Mouse (Mus musculus): ENCODE results near the gene Kcnn3.

Gene Kcnn3

DNA sequence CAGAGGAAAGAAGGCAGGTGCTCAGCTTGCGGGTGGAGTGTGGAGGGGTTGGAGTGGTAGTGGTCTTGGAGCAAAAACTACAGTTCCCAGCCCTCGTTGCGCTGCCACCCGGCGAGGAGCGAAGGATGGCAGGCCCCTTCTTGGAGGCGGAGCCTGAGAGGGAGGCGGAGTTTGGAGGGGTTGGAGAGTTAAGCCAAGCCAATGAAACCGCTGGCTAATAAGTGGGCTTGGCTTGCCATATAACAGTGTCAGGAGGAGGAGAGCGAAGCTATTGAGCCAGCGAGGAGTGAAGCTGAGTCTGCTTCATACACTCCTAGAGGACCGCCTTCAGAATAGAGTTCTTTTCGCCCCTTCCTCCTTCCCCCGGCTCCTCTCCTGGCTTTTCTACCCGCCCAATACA lies at the start of gene Kcnn3:
Kcnn3 (plus strand) TSS at position 271 of the 400 bp plus-strand sequence.
- peak; percentile 20 for DNase-seq (ENCODE audit: low spot score)

DNA sequence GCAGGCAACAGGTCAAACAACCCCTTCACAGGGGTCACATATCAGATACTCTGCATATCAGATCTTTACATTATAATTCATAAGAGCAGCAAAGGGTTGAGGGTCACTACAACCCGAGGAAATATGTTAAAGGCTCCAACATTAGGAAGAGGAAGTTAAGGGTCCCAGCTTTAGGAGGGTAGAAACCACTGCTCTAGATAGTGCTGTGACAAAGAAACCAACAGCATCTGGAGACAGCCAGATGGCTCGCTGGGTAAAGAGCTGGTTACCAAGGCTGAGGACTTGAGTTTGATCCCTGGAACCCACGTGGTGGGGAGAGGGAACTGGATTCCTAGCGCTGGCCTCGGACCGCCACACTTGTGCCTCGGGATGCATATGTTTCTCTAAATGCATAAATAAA lies 47.7 kb upstream of the Kcnn3 start:
- no peak for DNase-seq (ENCODE audit: low spot score)

DNA sequence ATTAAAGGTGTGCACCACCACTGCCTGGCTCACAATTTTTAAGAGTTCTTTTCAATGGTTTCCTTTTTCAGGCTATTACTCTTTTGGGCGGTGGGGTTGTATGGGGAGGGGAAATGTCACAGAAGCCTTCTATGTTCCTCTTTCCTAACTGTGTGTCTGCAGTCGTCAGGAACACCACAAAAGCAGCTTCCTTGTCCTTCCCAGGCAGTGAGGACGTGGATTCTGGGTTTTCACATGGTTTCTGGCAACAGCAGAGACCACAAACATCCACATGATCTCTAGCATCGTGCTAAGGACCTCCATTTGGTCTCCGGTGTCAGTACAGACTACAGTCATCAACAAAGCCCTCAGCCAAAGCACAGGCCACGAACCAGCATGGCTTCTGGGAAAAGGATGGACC lies 46.1 kb upstream of the Kcnn3 start:
- DNase-seq (ENCODE audit: low spot score), result no peak

DNA sequence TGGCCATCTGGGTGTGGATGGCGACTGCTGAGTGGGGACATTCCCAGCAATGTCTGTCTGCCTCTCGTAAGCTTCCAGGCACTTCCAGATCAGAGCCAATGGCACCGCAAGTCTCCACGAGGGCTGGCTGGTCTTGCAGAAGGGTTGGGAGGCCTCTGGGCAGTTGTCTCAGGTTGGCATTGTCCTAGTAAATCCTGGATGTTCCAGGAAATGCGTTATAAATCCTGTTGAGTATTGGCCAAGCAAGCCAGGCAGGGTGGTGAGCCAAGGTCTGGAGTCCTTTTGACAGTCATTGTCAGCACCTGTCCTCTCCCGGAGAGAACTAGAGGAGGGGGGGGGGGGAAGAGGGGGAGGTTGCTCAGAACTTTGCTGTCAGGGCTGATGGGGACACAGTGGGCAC lies 40.9 kb upstream of the Kcnn3 start:
- DNase-seq (ENCODE audit: low spot score), result no peak

DNA sequence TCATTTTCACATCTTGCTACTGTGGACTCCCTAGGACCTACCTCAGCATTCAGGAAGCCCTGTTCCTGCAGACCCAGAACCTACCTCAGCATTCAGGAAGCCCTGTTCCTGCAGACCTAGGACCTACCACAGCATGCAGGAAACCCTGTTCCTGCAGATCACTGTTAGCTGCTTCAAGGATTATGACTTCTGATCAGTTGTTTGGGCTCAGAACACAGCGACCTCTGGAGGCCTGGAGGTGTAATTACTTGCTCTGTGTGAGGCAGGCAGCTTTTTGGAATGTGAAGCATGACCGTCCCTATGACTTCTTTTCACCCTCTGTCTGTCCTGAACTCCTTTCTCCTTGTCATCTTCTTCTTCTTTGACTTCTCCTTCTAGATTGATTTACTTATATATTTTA lies 38.5 kb upstream of the Kcnn3 start:
- peak; percentile 49 for DNase-seq (ENCODE audit: low spot score)

DNA sequence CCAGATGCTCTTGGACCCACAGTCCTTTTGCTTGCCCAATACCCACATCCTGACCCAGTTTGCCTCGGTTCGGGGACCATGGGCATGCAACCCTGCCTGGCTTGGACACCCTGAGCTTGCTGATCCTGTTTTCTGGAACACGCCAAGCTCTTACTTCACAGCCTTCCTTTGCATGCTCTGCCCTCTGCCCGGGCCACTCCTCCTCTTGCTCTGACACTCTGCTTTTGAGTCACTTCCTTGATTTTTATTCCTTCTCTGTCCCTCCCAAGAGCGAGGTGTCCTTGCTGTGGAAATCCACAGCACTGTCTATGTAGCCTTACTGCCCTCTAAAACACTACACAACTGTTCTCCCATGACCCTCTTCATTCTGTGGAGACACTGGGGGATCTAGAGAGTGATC lies 37.7 kb upstream of the Kcnn3 start:
- DNase-seq (ENCODE audit: low spot score), result no peak

DNA sequence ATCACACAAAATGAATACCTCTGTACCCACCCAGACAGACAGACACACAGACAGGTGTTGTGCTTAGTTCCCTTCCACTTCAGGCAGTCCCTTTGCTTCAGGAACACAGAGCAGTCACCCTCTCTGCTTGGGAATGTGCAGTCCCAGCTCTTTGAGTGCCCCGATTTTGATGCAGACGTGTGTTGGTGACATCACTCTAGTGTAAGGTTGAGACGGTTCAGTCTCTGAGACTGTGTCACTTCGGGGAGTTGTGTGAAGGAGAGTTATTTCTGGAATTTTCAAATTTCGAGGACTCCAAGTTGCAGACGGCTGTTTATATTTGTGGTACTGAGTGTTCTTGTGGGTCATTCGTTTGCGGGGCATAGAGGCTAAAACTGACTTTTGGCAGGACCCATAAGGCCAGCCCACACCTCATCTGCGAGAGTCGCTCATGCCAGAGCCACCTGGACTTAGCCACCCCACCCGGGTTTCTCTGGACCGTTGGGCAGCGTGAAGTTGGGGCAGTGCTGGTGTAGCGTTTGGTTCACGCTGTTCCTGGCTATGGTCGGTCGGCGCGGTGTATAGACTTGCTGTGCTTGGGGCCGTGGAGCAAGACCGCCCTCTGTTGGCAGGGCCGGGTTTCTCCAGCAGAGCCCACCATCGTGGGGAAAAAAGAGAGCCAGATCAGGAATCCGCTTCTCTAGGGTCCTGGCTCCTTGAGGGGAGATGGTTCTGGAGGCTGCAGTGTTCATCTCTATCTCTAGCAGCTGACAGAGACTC lies 35.0 kb upstream of the Kcnn3 start:
- DNase-seq (ENCODE audit: low spot score), result peak; percentile 77

DNA sequence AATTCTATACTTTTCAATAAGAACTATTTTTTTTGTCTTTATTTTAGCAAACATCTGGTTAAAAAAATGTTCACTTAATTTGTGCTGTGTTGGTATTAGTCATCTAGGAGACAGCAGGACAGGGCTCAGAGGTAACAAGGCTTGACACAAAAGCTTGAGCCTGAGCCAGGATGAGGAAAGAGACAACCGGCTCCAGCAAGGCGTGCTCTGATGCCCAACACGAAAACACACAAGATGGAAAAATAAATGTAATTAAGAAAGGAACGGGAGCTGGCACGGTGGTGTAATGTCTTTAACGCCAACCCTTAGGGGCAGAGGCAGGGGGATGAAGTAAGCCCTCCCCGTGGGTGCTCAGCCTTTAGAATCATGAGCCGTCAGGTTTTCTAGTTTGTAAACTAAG lies 33.9 kb upstream of the Kcnn3 start:
- DNase-seq (ENCODE audit: low spot score), result no peak

DNA sequence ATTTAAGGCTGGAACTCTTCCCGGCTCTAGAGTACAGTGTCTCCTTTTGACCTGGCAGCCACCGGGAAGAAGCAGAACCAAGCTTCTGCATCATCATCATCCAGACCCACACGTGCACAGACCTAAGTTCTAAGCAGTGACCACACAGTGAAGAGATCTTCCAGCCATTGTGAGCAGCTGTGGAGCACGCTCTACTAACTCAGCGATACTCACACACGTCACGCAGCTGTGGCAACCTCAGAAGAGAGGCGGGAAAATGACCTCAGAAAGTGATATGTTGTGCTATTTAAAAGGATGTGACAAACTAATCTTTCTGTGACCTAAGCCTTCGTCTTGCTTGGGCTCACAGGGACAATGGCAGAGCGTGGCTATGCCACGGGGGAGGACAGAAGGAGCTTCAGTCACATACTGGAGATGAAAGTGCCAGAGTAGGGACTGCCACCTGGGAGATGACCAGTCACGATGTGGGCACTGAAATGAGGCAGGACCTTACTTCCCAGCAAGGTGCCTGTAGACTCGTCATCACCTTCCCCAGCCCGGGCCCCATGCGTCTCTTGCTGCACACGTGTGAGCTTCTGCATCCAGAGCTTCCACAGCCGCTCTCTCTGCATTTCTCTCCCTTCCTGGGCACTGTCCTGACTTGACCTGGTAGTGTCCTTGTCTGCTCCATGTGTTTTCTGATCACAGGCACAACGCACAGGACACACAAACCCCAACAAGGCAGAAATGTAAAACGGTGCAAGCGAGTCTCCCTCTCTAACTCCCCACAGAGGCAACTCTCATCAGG lies 32.9 kb upstream of the Kcnn3 start:
- DNase-seq (ENCODE audit: low spot score), result no peak

DNA sequence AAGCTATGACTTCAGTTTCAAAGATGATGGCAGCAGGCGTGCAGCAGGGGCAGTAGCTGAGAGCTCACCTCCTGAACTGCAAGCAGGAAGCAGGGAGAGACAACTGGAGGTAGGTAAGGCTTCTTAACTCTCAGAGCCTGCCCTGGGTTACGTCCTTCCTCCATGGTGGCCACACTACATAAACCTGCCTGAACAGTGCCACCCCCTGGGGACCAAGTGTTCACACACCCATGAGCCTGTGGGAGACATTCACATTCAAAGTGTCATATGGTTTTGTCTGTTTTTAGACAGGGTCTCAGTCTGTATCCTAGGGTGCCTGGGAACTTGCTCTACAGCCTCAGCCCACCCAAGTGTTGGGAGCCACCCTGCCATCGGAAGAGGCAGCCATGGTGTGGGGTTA lies 29.2 kb upstream of the Kcnn3 start:
- no peak for DNase-seq (ENCODE audit: low spot score)

DNA sequence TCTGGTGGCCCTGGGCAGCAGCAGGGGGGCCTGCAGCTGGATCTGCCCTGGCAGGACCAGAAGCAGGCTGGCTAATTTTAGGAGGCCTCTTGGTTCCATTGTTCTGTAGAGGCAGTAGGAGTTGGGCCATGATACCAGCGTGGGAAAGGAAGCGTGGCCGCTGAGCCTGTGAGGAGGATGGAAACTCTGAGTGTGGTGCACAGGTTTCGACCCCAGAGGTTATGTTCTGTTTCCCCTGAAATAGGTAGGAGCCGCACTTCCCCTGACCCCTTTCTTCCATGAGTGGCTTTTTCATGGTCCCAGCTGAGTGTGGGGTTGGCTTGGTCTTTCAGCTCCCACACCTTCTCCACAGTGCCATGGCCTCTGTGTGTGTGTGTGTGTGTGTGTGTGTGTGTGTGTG lies 28.4 kb upstream of the Kcnn3 start:
- DNase-seq (ENCODE audit: low spot score), result no peak

DNA sequence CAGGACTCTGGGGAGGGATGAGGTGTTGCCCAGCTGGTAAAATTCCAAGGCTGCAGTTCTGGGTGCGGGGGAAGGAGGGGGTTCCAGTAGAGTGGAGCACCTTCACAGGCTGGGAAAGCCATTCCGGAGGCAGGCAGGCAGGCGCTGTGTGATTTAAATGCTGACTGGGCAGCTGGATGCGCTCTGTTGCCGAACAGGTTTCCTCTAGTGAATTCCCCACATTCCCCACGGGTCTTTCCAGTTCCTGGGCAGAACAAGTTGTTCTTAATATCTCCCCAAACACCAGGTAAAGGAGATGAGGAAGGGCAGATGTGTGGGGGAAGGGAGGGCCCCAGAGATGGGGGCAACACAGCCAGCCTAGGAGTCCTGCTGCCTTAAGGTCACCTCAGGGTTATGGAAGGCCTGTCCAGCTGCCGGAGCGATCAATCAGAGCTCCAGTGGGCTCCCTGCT lies 27.2 kb upstream of the Kcnn3 start:
- DNase-seq (ENCODE audit: low spot score), result no peak

DNA sequence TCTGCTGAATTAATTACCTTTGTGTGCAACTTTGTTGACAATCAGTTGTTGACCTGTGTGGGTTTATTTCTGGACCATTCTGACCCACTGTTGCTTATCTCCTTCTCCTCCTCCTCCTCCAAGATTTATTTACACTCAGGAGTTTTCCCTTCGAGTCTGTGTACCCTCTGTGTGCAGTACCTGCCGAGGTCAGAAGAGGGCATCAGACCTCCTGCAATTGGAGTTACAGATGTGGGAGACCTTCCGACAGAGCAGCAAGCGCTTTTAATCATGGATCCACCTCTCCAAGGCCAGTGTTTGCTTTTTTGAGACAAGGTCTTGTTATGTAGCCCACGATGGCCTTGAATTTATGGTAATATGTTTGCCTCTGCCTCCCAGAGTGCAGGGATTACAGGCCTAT lies 25.3 kb upstream of the Kcnn3 start:
- DNase-seq (ENCODE audit: low spot score), result no peak

DNA sequence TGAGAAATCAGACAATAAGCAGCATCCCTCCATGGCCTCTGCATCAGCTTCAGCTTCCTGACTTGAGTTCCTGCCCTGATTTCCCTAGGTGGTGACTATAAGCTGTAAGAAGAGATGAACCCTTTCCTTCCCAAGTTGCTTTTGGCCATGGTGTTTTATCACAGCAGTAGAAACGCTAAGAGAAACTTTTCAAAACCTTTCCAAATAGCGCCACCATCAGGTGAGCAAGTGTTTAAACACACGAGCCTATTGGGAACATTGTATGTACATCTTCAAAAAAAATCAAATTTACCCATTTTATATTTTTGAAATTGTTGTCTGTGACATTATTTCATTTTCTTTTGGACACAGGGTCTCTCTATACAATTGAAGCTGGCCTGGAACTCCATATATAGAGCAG lies 23.6 kb upstream of the Kcnn3 start:
- DNase-seq (ENCODE audit: low spot score), result no peak

DNA sequence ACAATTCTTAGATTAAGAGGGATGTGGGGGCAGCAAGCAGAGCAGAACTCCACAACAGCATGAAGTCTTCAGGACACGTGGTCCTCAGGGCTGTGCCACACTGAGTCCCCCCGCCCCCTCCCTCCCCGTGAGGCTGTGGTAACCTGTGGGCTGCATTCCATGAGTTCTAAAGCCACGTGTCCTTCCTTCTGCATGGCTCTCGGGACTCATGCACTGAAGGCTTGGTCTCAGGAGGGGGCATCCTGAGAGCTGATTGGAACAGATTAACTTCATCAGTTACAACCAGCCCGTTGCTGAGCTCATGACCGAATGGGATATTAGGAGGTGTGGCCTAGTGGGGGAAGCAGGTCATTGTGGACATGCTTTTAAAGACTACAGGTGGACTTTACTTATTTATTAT lies 20.3 kb upstream of the Kcnn3 start:
- no peak for DNase-seq (ENCODE audit: low spot score)

DNA sequence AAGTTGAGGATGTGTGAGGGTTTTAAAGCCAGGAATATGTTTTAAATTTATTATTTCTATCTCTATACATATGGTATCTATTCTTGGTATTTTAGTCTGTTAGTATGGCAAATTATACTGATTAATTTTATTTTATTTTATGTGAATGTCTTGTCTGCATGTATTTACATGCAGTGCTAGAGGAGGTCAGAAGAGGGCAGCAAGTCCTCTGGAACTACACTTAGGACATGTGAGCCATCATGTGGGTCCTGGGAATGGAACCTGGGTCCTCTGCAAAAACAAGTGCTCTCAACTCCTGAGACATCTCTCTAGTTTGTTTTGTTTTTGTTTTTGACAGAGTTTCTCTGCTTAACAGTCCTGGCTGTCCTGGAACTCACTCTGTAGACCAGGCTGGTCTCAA lies 18.5 kb upstream of the Kcnn3 start:
- no peak for DNase-seq (ENCODE audit: low spot score)

DNA sequence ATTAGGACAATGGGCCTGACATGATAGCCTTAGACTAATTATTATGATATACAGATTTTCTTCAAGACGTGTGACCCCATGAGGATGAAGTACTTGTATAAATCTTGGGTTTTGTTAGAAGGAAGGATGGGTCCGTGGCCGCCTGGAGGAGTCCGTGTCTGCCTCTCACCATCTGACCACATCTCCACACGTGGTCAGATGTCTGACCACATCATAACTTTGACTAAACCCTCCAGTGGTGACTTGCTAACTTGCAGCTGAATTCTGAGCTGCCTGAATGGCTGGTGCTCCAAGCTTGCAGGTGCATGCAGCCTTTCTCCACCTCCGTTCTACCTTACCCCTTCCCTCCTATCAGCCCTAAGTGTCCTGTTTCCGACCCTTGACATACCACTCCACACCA lies 17.4 kb upstream of the Kcnn3 start:
- DNase-seq (ENCODE audit: low spot score), result no peak

DNA sequence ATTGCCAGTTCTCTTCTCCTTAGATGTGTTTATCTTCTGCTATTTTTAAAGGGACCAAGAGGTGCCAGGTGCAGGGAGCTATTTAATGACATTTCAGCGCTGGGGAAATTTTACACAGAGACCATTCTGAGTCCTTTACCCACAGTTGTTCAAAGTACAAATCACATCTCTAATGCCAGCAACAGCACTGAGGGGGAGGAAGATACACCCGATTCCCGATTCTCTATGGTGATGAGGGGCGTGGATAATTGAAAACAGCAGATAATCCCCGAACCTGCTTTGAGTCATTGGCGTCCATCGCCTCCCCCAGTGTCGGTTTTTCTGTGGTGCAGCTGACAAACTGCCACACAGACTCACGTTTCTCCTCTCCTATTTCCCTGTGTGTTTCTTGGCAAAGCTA lies 11.9 kb upstream of the Kcnn3 start:
- no peak for DNase-seq (ENCODE audit: low spot score)

DNA sequence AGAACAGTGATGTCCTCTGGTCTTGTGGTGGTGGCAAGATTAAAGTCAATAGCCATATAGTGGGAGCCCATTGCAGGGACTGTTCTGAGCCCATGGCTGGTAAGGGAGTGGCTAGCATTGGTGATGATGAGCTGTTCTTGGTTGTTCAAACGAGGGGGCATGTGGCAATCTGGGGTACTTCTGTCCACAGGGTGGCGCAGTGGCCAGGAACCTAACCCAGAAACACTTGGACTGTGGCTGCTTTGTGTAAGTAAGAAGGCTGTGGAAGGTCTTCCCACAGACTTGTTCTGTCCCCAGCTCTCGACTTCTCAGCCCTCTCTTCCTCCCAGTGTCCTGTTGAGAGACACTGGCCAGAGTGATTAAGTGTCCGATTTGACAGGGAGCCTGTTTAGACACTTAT lies 9.0 kb upstream of the Kcnn3 start:
- DNase-seq (ENCODE audit: low spot score), result peak; percentile 11

DNA sequence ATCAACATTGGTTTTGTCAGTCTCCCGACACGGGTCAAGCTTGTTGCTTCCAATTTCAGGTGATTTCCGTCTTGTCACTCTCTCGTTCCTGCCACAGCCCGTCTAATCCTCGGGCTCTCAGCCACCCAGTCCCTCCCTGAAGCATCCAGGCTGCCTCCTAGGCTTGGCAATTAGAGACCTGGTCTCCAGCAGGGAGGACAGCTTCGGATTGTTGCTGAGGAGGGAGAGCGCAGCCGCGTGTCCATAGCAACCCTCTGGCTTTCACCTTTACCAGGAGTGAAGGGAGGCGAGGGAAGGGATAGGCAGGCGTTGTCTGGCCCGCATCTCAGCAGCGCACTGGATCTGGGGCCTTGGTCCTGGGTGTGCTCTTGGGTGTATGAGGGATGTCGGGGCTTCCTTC lies 8.6 kb upstream of the Kcnn3 start:
- DNase-seq (ENCODE audit: low spot score), result no peak

DNA sequence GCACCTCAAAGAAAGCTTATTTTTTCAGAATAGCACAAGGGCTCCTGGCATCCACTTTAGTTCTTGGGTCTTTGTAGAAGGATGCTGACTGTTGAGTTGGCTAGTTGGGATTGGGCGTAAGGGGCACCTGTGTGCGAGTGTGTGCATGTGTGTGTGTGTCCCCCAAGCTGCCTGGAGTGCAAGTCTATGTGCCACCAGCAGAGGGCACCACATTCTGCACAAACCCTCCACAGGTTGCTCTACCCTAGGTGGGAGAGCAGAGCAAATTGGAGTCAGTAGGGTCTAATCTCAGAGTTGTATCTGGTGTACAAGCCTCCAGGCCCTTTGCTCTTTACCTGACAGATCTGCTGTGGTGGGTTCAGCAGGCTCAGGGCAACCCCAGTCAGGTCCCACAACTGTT lies 7.7 kb upstream of the Kcnn3 start:
- DNase-seq (ENCODE audit: low spot score), result no peak

DNA sequence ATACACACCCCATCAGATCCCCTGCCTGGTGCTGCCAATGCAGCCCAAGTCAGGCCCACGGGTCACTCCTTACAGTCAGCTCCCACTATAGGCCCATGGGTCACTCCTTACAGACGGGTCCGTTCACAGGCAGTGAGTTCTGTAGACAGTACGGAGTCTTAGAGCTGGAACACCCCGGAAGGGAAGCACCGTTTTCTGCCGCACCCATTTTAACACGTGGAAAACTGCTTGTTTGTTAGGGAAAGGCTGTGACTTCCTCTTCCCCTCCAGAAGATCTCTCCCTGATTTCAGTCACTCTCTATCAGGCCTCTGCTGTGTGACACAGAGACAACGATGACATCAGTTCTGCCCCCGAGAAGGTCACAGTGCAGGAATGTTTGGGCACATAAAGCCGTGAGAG lies 4.5 kb upstream of the Kcnn3 start:
- no peak for DNase-seq (ENCODE audit: low spot score)

DNA sequence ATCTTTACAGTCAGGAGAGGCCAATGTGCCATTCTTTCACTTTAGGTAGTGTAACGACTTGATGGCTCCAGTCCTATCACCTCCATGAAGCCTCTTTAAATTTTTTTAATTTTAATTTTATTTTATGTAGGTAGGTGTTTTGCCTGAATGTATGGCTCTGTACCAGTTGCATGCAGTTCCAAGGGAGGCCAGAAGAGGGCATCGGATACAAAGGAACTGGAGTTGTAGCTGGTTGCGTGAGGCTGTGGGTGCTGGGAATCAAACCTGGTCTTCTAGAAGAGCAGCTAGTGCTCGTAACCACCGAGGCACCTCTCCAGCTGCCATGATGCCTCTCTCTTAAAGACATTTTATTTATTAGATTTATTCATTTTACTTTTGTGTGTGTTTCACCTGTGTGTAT lies 3.6 kb upstream of the Kcnn3 start:
- DNase-seq (ENCODE audit: low spot score), result no peak
